Mouse (Mus musculus) limb, embryonic 14.5 days (tissue): ENCODE results near the gene Arhgef7. TPM values are rescaled to one million over a fixed set of nuclear protein-coding genes. Genes with fewer than 3 reads are reported as not detected.

ENCODE experiments used
- ATAC-seq: fragments of 200-750 bp; cut with Nextera tagmentation; 2 replicates; pipeline ENCODE4 v1.8.0; 2017; ENCODE audit warnings: low read depth, moderate number of reproducible peaks, moderate TSS enrichment; ENCODE audit not compliant: low FRiP score
- DNase-seq: peaks from one replicate; pipeline ENCODE4 v3.0.0-alpha.2; 2015; ENCODE audit warnings: low spot score
- H3K27ac ChIP-seq: fragments of 300-500 bp; sonication (generic); replicated peaks from 2 replicates; pipeline ENCODE4 v1.5.1; 2014; ENCODE audit warnings: low read depth, mild to moderate bottlenecking, low read length, moderate library complexity, mixed read lengths
- H3K27me3 ChIP-seq: fragments of 300-500 bp; sonication (generic); 2 replicates; pipeline ENCODE4 v1.6.1; 2014; ENCODE audit warnings: low read length, mixed read lengths; ENCODE audit not compliant: control insufficient read depth, insufficient read depth
- H3K36me3 ChIP-seq: fragments of 300-500 bp; sonication (generic); 2 replicates; pipeline ENCODE4 v1.6.1; 2014; ENCODE audit warnings: mild to moderate bottlenecking, low read length, moderate library complexity, mixed read lengths; ENCODE audit not compliant: control insufficient read depth, insufficient read depth
- H3K4me1 ChIP-seq: fragments of 300-500 bp; sonication (generic); 2 replicates; pipeline ENCODE4 v1.6.1; 2014; ENCODE audit warnings: antibody characterized with exemption, low read length, mixed read lengths; ENCODE audit not compliant: control insufficient read depth, insufficient read depth
- H3K4me2 ChIP-seq: fragments of 300-500 bp; sonication (generic); replicated peaks from 2 replicates; pipeline ENCODE4 v1.6.1; 2014; ENCODE audit warnings: low read depth, mild to moderate bottlenecking, low read length, moderate library complexity; ENCODE audit not compliant: severe bottlenecking
- H3K4me3 ChIP-seq: fragments of 300-500 bp; sonication (generic); replicated peaks from 2 replicates; pipeline ENCODE4 v1.5.1; 2014; ENCODE audit warnings: low read length
- H3K9ac ChIP-seq: fragments of 300-500 bp; sonication (generic); 2 replicates; pipeline ENCODE4 v1.6.1; 2014; ENCODE audit warnings: mild to moderate bottlenecking, low read depth, low read length, moderate library complexity; ENCODE audit not compliant: severe bottlenecking
- H3K9me3 ChIP-seq: fragments of 300-500 bp; sonication (generic); 2 replicates; pipeline ENCODE4 v1.6.1; 2016; ENCODE audit warnings: low read length; ENCODE audit not compliant: control insufficient read depth
- POLR2A ChIP-seq: fragments of 200-500 bp; IDR thresholded peaks from 2 replicates; pipeline ENCODE4 v1.8.0; 2012; ENCODE audit warnings: inconsistent platforms, mild to moderate bottlenecking, moderate library complexity, borderline replicate concordance; ENCODE audit not compliant: insufficient read depth, insufficient read length; ENCODE audit errors: extremely low read depth
- WGBS: fragments of 180-500 bp; shearing (Covaris S2); extraction: QIAGEN DNeasy Blood & Tissue Kit; methylation state at CpG from one replicate; pipeline ENCODE4 v1.1.7; 2014; 5-methylcytosine and 5-hydroxymethylcytosine counted together
- polyA plus RNA-seq, 2 experiments: library from polyadenylated mRNA; depleted of rRNA in 1 of 2; stranded (reverse) in 1 of 2; unstranded in 1 of 2; fragments of >200 nt; fragmentation: Nextera tagmentation in 1 of 2; extraction: Ambion mirVana in 1 of 2; gene quantifications; 2 replicates each; pipeline versions ENCODE4 v1.2.1 to v1.2.3; 2012 to 2014

Arhgef7 gene
- polyA plus RNA-seq, 2 experiments: 52.6 to 54.4 TPM

DNA sequence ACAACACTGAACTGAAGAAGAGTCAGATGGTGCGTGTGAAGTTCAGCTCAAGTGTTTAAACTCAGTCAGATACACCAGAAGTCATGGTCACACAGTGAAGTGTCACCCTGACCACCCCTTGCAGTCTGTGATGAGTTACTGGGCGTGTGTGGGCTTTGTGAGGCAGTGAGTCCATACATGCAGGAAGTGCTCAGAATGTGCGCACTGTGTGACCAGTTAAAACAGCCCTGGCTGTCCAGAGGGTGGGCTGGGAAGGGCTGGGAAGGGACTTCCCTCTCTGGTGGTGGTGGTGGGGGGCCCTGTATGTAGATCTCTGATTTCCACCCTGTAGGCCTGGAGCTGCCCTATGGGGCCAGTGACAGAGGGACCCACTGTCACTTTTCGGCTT lies 71.0 kb downstream of the Arhgef7 start:
- Histone ChIP-seq H3K4me1 (no peaks in the 10 kb centered on the region), H3K9me3 (no peaks in the 10 kb centered on the region), H3K27me3 (no peaks in the 10 kb centered on the region), H3K4me2 (no peak overlapping the region), H3K4me3 (no peak overlapping the region), H3K27ac (no peak overlapping the region), H3K36me3 (peaks cover 34% of the 10 kb centered on the region), H3K9ac (no peak overlapping the region)
- ATAC-seq: no peak
- 85% methylated on average over 4 of the region's 4 CpGs for WGBS
- no peak for TF ChIP-seq POLR2A
- no peak for DNase-seq

DNA sequence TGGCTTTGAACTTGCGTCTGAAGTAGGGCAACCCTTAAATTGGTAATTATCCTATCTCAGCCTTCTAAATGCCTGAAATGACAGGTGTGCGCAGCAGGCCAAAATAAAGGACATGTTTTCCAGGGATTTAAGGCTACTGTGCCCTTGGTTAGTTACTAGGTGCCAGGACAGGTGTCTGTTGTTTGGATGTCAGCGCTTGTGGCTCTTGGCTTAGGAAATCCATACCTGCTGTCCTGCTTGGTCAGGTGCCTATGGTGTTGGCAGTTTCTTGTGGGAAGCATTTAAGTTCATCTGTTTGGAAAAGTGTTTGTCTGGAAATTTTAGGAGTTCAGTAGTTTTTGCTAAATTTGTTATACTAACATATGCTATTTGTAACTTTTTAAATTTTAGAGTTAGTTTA lies 71.6 kb downstream of the Arhgef7 start:
- no peaks in the 10 kb centered on the region for H3K4me1 ChIP-seq
- 86% methylated on average over 3 of the region's 3 CpGs for WGBS
- no peak overlapping the region for H3K4me2 ChIP-seq
- DNase-seq (no peak), ATAC-seq (no peak)
- no peak for TF ChIP-seq POLR2A
- H3K9me3 ChIP-seq: no peaks in the 10 kb centered on the region
- H3K27ac ChIP-seq: no peak overlapping the region
- H3K4me3 ChIP-seq: no peak overlapping the region
- H3K36me3 ChIP-seq: peaks cover 36% of the 10 kb centered on the region
- no peaks in the 10 kb centered on the region for H3K27me3 ChIP-seq
- no peak overlapping the region for H3K9ac ChIP-seq

DNA sequence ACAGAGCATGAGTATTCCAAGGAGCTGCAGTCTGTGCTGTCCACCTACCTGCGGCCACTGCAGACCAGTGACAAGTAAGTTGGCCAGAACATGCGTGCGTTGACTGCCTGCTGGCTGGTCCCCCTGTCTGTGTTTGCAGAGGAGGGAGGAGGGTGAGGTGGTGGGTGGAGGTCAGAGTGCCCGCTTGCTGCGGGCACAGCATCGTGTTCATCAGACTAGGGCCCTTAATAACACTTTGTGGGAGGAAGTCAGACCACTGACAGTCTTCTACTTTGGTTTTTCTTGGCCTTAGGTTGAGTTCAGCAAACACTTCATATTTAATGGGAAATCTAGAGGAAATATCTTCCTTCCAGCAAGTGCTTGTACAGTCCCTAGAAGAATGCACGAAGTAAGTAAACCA lies 73.0 kb downstream of the Arhgef7 start:
- Histone ChIP-seq H3K4me3 (no peak overlapping the region), H3K9me3 (no peaks in the 10 kb centered on the region), H3K4me2 (no peak overlapping the region), H3K27ac (no peak overlapping the region), H3K36me3 (peaks cover 50% of the 10 kb centered on the region), H3K9ac (no peak overlapping the region), H3K27me3 (no peaks in the 10 kb centered on the region), H3K4me1 (no peaks in the 10 kb centered on the region)
- no peak for DNase-seq
- no peak for ATAC-seq
- TF ChIP-seq POLR2A: no peak
- WGBS: 89% methylated on average over 7 of the region's 7 CpGs

DNA sequence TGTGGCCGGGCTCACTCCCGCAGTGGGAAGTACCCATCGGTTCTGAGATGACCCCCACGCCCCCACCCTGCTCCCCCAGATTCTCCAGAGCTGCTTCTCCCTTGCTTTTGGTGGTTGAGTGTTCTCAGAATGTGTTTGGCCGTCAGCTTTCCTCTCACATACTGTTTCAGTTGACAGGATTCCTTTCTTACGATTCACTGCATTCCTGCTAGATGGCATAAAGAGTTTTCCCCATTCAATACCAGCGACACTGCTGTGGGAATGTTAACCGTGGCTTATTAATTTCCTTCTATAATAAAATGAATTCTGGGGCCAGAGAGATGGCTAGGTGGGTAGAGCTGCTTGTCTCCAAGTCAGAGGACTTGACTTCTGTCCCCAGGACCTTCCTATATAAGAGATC lies 74.0 kb downstream of the Arhgef7 start:
- no peaks in the 10 kb centered on the region for H3K4me1 ChIP-seq
- no peak for TF ChIP-seq POLR2A
- no peak overlapping the region; the same call in 1 of the 2 replicates for H3K9ac ChIP-seq
- ATAC-seq: no peak
- H3K27me3 ChIP-seq: no peaks in the 10 kb centered on the region
- no peaks in the 10 kb centered on the region for H3K9me3 ChIP-seq
- H3K27ac ChIP-seq: peak overlapping the region; percentile 63; the same call in 1 of the 2 replicates
- H3K4me2 ChIP-seq: no peak overlapping the region
- DNase-seq: peak; percentile 35
- H3K36me3 ChIP-seq: peaks cover 56% of the 10 kb centered on the region
- H3K4me3 ChIP-seq: no peak overlapping the region
- WGBS: 49% methylated on average over 8 of the region's 8 CpGs

DNA sequence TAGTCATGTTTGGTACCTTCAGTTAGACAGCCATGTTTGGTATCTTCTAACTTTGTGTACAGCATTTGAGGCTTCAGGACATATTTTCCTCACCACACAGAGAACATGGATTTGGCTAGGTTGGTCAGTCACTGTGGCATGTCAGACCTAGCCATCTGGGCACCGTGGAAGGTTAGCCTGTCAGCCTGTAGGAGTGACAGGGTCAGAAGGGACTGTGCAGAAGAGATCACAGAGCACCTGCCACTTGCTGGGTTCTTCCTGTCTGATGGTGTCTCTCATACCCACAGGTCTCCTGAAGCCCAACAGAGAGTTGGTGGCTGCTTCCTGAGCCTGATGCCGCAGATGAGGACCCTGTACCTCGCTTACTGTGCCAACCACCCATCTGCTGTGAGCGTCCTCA lies 77.4 kb downstream of the Arhgef7 start:
- Histone ChIP-seq H3K27me3 (no peaks in the 10 kb centered on the region), H3K4me3 (no peak overlapping the region), H3K4me1 (no peaks in the 10 kb centered on the region), H3K4me2 (no peak overlapping the region), H3K9me3 (no peaks in the 10 kb centered on the region), H3K9ac (no peak overlapping the region), H3K27ac (no peak overlapping the region), H3K36me3 (peaks cover 79% of the 10 kb centered on the region)
- TF ChIP-seq POLR2A: no peak
- WGBS: 95% methylated on average over 4 of the region's 4 CpGs
- ATAC-seq: no peak
- DNase-seq: no peak

DNA sequence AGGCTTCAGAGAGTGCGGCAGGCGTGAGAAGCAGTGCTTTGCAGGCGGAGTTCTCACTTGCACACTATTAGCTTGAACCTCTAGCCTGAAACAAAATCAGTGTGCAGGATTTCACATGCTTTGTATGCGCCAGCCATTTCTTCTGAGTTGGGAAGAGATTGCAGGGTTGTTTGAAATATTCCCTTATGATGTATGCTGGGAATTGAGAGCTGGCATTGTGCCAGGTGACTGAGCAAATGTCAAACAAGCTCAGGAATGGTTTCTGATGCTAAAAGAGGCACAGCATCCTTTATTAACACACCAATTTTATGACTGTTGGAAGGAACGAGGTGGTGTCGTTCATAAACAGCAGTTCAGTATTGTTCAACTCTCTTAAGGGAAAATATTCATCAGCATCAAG lies 78.7 kb downstream of the Arhgef7 start:
- H3K4me1 ChIP-seq: no peaks in the 10 kb centered on the region
- H3K27me3 ChIP-seq: no peaks in the 10 kb centered on the region
- DNase-seq (no peak), ATAC-seq (no peak)
- H3K36me3 ChIP-seq: peaks cover 84% of the 10 kb centered on the region
- TF ChIP-seq POLR2A: no peak
- WGBS: 84% methylated on average over 6 of the region's 6 CpGs
- H3K9ac ChIP-seq: no peak overlapping the region
- no peaks in the 10 kb centered on the region for H3K9me3 ChIP-seq
- no peak overlapping the region for H3K4me2 ChIP-seq
- H3K4me3 ChIP-seq: no peak overlapping the region
- no peak overlapping the region for H3K27ac ChIP-seq
